Mouse (Mus musculus) liver, embryonic 14.5 days (tissue): ENCODE results near the gene Mageb3.
"Not testable (repeated sequence)": the region's sequence is repeated elsewhere in the genome, so short reads cannot be mapped to it uniquely, and the experiment has no call there.

Source experiments
- CTCF ChIP-seq: IDR thresholded peaks from 2 replicates; pipeline ENCODE4 v1.5.1; 2016; ENCODE audit warnings: antibody characterized with exemption, low read depth, control low read depth
- EP300 ChIP-seq: IDR thresholded peaks from 2 replicates; pipeline ENCODE4 v1.6.1; 2016; ENCODE audit warnings: antibody characterized with exemption, low read depth

- not testable (repeated sequence) for TF ChIP-seq CTCF, EP300
Observed at GRCm38 (mm10) chr2:121937624-121938023, 18.3 kb downstream of the Mageb3 start.
